Mouse (Mus musculus): ENCODE measurements around the gene Hbp1. TPM values are rescaled to one million over a fixed set of nuclear protein-coding genes. Genes with fewer than 3 reads are reported as not detected.

The Hbp1 gene
- polyA plus RNA-seq, 1 experiment = 37.0 TPM

GRCm38 (mm10) chr12:31907436-31907835 lies 42.9 kb downstream of the Hbp1 start:
- Histone ChIP-seq H3K79me2 (ENCODE audit: control insufficient read depth, insufficient read depth) (no peaks in the 10 kb centered on the region), H3K27me3 (ENCODE audit: control insufficient read depth, insufficient read depth, insufficient read length) (no peaks in the 10 kb centered on the region), H3K36me3 (ENCODE audit: control insufficient read depth, insufficient read depth) (no peaks in the 10 kb centered on the region), H3K4me3 (no peak overlapping the region), H3ac (ENCODE audit: control insufficient read depth, insufficient read length) (no peak overlapping the region), H3K4me2 (ENCODE audit: low read depth) (no peak overlapping the region)
- no peak for TF ChIP-seq TCF3 (IDR thresholded peaks at IDR 0.05; ENCODE audit: insufficient read length, low read depth)

- Histone ChIP-seq H3K4me3 (no peak overlapping the region), H3K79me2 (ENCODE audit: control insufficient read depth, insufficient read depth) (no peaks in the 10 kb centered on the region), H3K36me3 (ENCODE audit: control insufficient read depth, insufficient read depth) (no peaks in the 10 kb centered on the region), H3K27me3 (ENCODE audit: control insufficient read depth, insufficient read depth, insufficient read length) (no peaks in the 10 kb centered on the region), H3K4me2 (ENCODE audit: low read depth) (no peak overlapping the region), H3ac (ENCODE audit: control insufficient read depth, insufficient read length) (no peak overlapping the region)
- TF ChIP-seq MAX (IDR thresholded peaks at IDR 0.05; ENCODE audit: low read depth) (no peak), REST (IDR thresholded peaks at IDR 0.05; ENCODE audit: insufficient read depth, insufficient read length) (no peak), MYOD1 (IDR thresholded peaks at IDR 0.05; ENCODE audit: control insufficient read depth in 1 of 3, insufficient read length in 2 of 3, low read depth in 2 of 3) (no peak), POLR2AphosphoS2 (IDR thresholded peaks at IDR 0.05; ENCODE audit: insufficient read length, low read depth) (no peak), POLR2A (IDR thresholded peaks at IDR 0.05; ENCODE audit: insufficient read length, low read depth) (no peak)
Measured at GRCm38 (mm10) chr12:31905696-31906551, 44.4 kb downstream of the Hbp1 start.

GRCm38 (mm10) chr12:31900391-31900914 lies 49.9 kb downstream of the Hbp1 start:
- TF ChIP-seq MYOG (IDR thresholded peaks at IDR 0.05; ENCODE audit: control insufficient read depth in 1 of 3, insufficient read depth in 1 of 3, insufficient read length in 2 of 3, low read depth in 2 of 3) (no peak), POLR2AphosphoS2 (IDR thresholded peaks at IDR 0.05; ENCODE audit: insufficient read length, low read depth) (no peak), TCF12 (IDR thresholded peaks at IDR 0.05; ENCODE audit: insufficient read depth, poor library complexity, severe bottlenecking) (no peak), MAX (IDR thresholded peaks at IDR 0.05; ENCODE audit: low read depth) (no peak), MYOD1 (IDR thresholded peaks at IDR 0.05; ENCODE audit: control insufficient read depth in 1 of 3, insufficient read length in 2 of 3, low read depth in 2 of 3) (no peak), REST (IDR thresholded peaks at IDR 0.05; ENCODE audit: insufficient read depth, insufficient read length) (no peak), SRF (IDR thresholded peaks at IDR 0.05; ENCODE audit: control insufficient read depth, insufficient read length, low read depth) (no peak), E2F4 (IDR thresholded peaks at IDR 0.05; ENCODE audit: insufficient read depth) (no peak), POLR2A (IDR thresholded peaks at IDR 0.05; ENCODE audit: insufficient read length, low read depth) (no peak), USF1 (IDR thresholded peaks at IDR 0.05; ENCODE audit: low read depth) (no peak), TCF3 (IDR thresholded peaks at IDR 0.05; ENCODE audit: insufficient read length, low read depth) (no peak), CEBPB (IDR thresholded peaks at IDR 0.05; ENCODE audit: insufficient read depth, poor library complexity, severe bottlenecking) (no peak)
- Histone ChIP-seq H3K27me3 (ENCODE audit: control insufficient read depth, insufficient read depth, insufficient read length) (no peaks in the 10 kb centered on the region), H3K4me2 (ENCODE audit: low read depth) (no peak overlapping the region), H3K79me2 (ENCODE audit: control insufficient read depth, insufficient read depth) (no peaks in the 10 kb centered on the region), H3ac (ENCODE audit: control insufficient read depth, insufficient read length) (no peak overlapping the region), H3K36me3 (ENCODE audit: control insufficient read depth, insufficient read depth) (no peaks in the 10 kb centered on the region), H3K4me3 (no peak overlapping the region)

- no peaks in the 10 kb centered on the region for H3K79me2 ChIP-seq (ENCODE audit: control insufficient read depth, insufficient read depth)
- no peak overlapping the region for H3K4me3 ChIP-seq
- H3K36me3 ChIP-seq (ENCODE audit: control insufficient read depth, insufficient read depth) = no peaks in the 10 kb centered on the region
- no peak for TF ChIP-seq POLR2A (IDR thresholded peaks at IDR 0.05; ENCODE audit: insufficient read length, low read depth)
- no peak for TF ChIP-seq MYOD1 (IDR thresholded peaks at IDR 0.05; ENCODE audit: control insufficient read depth in 1 of 3, insufficient read length in 2 of 3, low read depth in 2 of 3)
- no peak for TF ChIP-seq USF1 (IDR thresholded peaks at IDR 0.05; ENCODE audit: low read depth)
- no peak for TF ChIP-seq TCF3 (IDR thresholded peaks at IDR 0.05; ENCODE audit: insufficient read length, low read depth)
- no peak for TF ChIP-seq CEBPB (IDR thresholded peaks at IDR 0.05; ENCODE audit: insufficient read depth, poor library complexity, severe bottlenecking)
- TF ChIP-seq MYOG (IDR thresholded peaks at IDR 0.05; ENCODE audit: control insufficient read depth in 1 of 3, insufficient read depth in 1 of 3, insufficient read length in 2 of 3, low read depth in 2 of 3) = no peak
- TF ChIP-seq REST (IDR thresholded peaks at IDR 0.05; ENCODE audit: insufficient read depth, insufficient read length) = no peak
- no peak for TF ChIP-seq E2F4 (IDR thresholded peaks at IDR 0.05; ENCODE audit: insufficient read depth)
- no peak for TF ChIP-seq TCF12 (IDR thresholded peaks at IDR 0.05; ENCODE audit: insufficient read depth, poor library complexity, severe bottlenecking)
- TF ChIP-seq SRF (IDR thresholded peaks at IDR 0.05; ENCODE audit: control insufficient read depth, insufficient read length, low read depth) = no peak
- TF ChIP-seq MAX (IDR thresholded peaks at IDR 0.05; ENCODE audit: low read depth) = no peak
- no peak for TF ChIP-seq POLR2AphosphoS2 (IDR thresholded peaks at IDR 0.05; ENCODE audit: insufficient read length, low read depth)
- H3K4me2 ChIP-seq (ENCODE audit: low read depth) = no peak overlapping the region
- no peak overlapping the region for H3ac ChIP-seq (ENCODE audit: control insufficient read depth, insufficient read length)
- H3K27me3 ChIP-seq (ENCODE audit: control insufficient read depth, insufficient read depth, insufficient read length) = no peaks in the 10 kb centered on the region
Measured at GRCm38 (mm10) chr12:31897456-31897855, 52.9 kb downstream of the Hbp1 start.

DNA sequence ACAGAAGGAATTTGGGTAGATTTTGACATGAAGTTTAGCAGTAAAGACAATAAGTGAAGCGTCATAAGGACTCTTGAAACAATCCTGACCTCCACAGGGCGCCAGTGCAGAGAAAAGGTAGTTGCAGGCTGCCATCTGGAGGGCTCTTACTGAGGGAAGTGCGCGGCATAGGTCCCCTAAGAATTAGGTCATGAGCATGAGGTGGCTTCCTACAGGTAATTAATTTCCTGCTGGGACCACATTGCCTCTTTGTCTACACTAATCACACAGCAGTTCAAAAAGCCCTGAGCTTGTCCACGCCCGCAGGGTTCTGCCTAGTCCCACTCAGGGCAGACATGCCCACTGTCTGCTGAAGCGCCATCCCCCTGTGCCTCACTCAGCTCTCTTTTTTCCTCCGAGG lies 53.3 kb downstream of the Hbp1 start:
- no peak overlapping the region for H3K4me3 ChIP-seq
- no peak for TF ChIP-seq USF1 (IDR thresholded peaks at IDR 0.05; ENCODE audit: low read depth)
- no peak for TF ChIP-seq MAX (IDR thresholded peaks at IDR 0.05; ENCODE audit: low read depth)
- H3K79me2 ChIP-seq (ENCODE audit: control insufficient read depth, insufficient read depth) = no peaks in the 10 kb centered on the region
- H3K4me2 ChIP-seq (ENCODE audit: low read depth) = no peak overlapping the region
- H3ac ChIP-seq (ENCODE audit: control insufficient read depth, insufficient read length) = no peak overlapping the region
- no peaks in the 10 kb centered on the region for H3K27me3 ChIP-seq (ENCODE audit: control insufficient read depth, insufficient read depth, insufficient read length)
- no peaks in the 10 kb centered on the region for H3K36me3 ChIP-seq (ENCODE audit: control insufficient read depth, insufficient read depth)
